Mouse (Mus musculus): ENCODE results near the gene Nthl1.

- TF ChIP-seq ZNF384 (IDR thresholded peaks at IDR 0.05; ENCODE audit: low read depth, low read length) (no peak), MAFK (IDR thresholded peaks at IDR 0.05; ENCODE audit: insufficient read depth, low read depth, low read length) (no peak), CHD2 (IDR thresholded peaks at IDR 0.05; ENCODE audit: low read depth, low read length) (no peak), HCFC1 (IDR thresholded peaks at IDR 0.05; ENCODE audit: borderline replicate concordance, insufficient read depth, low read length) (no peak), ZC3H11A (IDR thresholded peaks at IDR 0.05; ENCODE audit: borderline replicate concordance, low read depth, low read length) (no peak)
Observed at GRCm38 (mm10) chr17:24597989-24598388, 34.5 kb upstream of the Nthl1 start.

Data from ES-E14 (cell line).